Mouse (Mus musculus) macrophage (primary cell): ENCODE measurements at regions not wholly inside any gene's neighbourhood (a gene's known extent, or its start where the extent isn't known, plus 50 kb on each side); places are given as distances from the start of the nearest gene placed in this dataset.

Experiments
- H3K27ac ChIP-seq: fragments of 350-480 bp; formaldehyde crosslinking; 2 replicates; pipeline ENCODE4 v1.9.0; 2021
- H3K36me3 ChIP-seq: fragments of 350-480 bp; formaldehyde crosslinking; 2 replicates; pipeline ENCODE4 v1.9.0; 2021; ENCODE audit errors: inconsistent target
- H3K4me3 ChIP-seq: fragments of 350-480 bp; formaldehyde crosslinking; 2 replicates; pipeline ENCODE4 v1.9.0; 2021; ENCODE audit errors: inconsistent target
- H3K79me2 ChIP-seq: fragments of 350-480 bp; formaldehyde crosslinking; 2 replicates; pipeline ENCODE4 v1.9.0; 2021; ENCODE audit errors: inconsistent target
- WGBS: methylation state at CpG from one replicate; pipeline ENCODE4 v1.1.7; 2026; ENCODE audit warnings: inconsistent platforms; ENCODE audit not compliant: missing documents; 5-methylcytosine and 5-hydroxymethylcytosine counted together

DNA sequence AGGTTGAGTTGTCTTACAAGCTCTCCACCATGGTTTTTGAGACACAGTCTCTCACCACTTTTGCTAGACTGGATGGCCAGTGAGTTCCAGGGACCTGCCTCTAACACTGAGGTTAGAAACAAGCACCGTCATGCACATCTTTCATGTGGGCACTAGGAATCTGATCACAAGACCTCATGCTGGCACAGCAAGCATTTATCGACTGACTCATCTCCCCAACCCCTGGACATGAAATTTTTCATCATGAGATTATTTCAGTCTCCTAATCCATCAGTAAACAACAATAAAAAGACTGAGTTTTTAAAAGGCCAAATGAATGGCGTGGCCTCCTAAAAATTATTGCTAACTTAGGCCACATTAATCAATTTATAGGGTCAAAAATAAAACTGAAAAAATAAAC, 210.0 kb upstream of the Zmiz1 start:
- no peaks in the 10 kb centered on the region for H3K79me2 ChIP-seq
- no peak overlapping the region for H3K27ac ChIP-seq
- H3K36me3 ChIP-seq = no peaks in the 10 kb centered on the region
- no peak overlapping the region for H3K4me3 ChIP-seq
- 93% methylated on average over 3 of the region's 3 CpGs for WGBS

DNA sequence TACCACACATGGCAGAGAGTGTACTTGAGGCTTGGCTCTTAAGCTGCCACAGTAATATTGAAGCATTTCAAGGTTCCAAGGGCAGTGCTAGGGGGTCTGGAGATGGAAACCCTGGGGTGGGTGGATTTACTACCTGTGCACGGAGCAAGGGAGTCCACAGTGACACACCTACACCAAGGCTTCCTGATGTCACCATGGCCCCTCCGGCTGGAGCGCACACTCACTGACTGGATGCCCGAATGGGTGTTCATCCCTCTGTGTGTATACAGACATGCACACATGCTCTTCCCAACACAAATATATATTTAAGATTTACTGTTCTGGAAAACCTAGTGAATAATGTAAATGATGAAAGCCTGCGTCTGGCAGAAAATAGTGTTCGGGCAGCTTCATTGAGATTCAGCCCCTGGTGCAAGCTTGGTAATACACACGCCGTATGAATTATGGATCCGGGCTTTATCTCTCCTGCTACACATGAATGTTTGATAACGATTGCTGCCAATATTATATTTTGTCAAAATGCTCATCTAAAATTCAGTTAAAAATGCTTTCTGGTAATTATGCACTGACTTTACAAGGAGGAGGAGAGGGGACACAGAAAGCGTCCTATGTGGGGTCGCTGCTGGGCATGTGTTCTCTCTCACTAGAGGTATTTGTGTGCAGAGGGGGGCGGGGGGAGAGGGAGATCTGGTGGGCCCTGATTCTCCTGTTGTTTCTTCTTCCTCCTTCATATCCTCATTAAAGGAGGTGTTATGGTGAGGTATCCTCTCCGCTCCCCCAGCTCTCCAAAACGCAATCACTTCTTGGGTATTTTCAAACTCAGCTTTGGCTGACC, 205.8 kb upstream of the Zmiz1 start:
- Histone ChIP-seq H3K79me2 (no peaks in the 10 kb centered on the region), H3K4me3 (no peak overlapping the region), H3K27ac (no peak overlapping the region), H3K36me3 (no peaks in the 10 kb centered on the region)
- WGBS = 94% methylated on average over 15 of the region's 15 CpGs

- Histone ChIP-seq H3K4me3 (no peak overlapping the region), H3K27ac (no peak overlapping the region), H3K36me3 (no peaks in the 10 kb centered on the region), H3K79me2 (no peaks in the 10 kb centered on the region)
- 100% methylated on average over 1 of the region's 1 CpGs for WGBS
These were observed 195.9 kb upstream of the Zmiz1 start for GRCm38 (mm10) chr14:25263121-25263520.

DNA sequence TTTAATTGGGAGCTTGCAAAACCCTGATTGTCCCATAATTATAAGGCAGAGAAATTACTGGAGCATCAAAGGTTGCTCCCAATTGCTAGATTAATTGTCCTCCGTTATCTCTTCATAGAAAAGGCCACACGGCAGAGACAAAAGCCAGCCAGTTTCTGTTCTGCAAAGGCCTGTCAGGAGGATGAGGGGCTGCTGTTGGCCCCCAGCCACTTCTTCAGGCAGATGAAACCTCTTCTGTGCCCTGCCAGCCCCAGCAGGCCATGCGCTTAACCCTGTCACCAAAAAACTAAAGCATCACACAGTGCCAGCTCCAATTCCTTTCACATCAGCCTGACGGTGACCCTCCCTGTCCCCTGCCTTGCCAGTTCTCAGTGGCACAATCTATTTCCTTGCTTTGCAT, 192.1 kb upstream of the Zmiz1 start:
- Histone ChIP-seq H3K79me2 (no peaks in the 10 kb centered on the region), H3K4me3 (no peak overlapping the region), H3K36me3 (no peaks in the 10 kb centered on the region), H3K27ac (no peak overlapping the region)
- 78% methylated on average over 4 of the region's 4 CpGs for WGBS

GRCm38 (mm10) chr14:25268090-25268631, 190.8 kb upstream of the Zmiz1 start:
- 92% methylated on average over 13 of the region's 13 CpGs for WGBS
- no peaks in the 10 kb centered on the region for H3K36me3 ChIP-seq
- H3K79me2 ChIP-seq = no peaks in the 10 kb centered on the region
- no peak overlapping the region for H3K27ac ChIP-seq
- no peak overlapping the region for H3K4me3 ChIP-seq

- H3K4me3 ChIP-seq = no peak overlapping the region
- H3K79me2 ChIP-seq = no peaks in the 10 kb centered on the region
- no peak overlapping the region for H3K27ac ChIP-seq
- WGBS = 85% methylated on average over 11 of the region's 11 CpGs
- no peaks in the 10 kb centered on the region for H3K36me3 ChIP-seq
These were observed 188.6 kb upstream of the Zmiz1 start for GRCm38 (mm10) chr14:25270227-25270876.

DNA sequence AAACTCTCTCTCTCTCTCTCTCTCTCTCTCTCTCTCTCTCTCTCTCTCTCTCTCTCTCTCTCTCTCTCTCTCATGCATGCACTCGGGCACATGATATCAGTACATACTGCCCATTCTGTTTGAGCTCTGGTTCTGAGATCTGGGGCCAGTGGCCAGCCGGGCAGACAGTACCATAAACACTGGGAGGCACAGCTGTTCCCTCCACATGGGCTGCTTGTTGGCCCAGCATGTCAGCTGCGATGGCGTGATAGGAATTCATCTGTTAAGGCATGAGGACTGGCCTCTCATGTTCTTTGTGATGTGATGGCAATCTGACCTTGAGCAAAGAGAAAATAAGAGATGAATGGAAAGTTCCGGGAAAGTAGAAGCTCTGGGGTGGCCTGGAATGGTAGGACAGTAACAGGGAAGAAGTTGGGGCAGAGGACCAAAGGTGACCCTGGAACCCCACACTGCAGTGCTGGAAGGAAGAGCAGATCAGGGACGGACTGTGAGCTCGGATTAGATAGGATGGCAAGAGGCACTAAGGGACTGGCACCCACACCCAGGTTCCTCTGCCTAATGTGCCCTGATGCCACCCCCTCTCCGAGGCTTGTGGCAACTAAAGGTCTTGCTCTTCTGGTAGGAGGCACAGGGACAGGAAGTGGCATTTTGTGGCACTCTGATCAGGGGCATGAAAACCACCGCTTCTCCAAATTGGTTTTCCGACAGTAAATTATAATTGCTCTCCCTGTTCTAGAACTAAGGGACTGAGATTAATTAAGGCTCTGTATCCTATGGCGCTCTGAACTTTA, 186.4 kb upstream of the Zmiz1 start:
- WGBS = 23% methylated on average over 10 of the region's 11 CpGs
- no peaks in the 10 kb centered on the region for H3K79me2 ChIP-seq
- no peak overlapping the region for H3K4me3 ChIP-seq
- no peak overlapping the region for H3K27ac ChIP-seq
- H3K36me3 ChIP-seq = no peaks in the 10 kb centered on the region

- no peak overlapping the region for H3K27ac ChIP-seq
- H3K36me3 ChIP-seq = no peaks in the 10 kb centered on the region
- no peak overlapping the region for H3K4me3 ChIP-seq
- no peaks in the 10 kb centered on the region for H3K79me2 ChIP-seq
These were observed 179.2 kb upstream of the Zmiz1 start for GRCm38 (mm10) chr14:25279751-25280150.

DNA sequence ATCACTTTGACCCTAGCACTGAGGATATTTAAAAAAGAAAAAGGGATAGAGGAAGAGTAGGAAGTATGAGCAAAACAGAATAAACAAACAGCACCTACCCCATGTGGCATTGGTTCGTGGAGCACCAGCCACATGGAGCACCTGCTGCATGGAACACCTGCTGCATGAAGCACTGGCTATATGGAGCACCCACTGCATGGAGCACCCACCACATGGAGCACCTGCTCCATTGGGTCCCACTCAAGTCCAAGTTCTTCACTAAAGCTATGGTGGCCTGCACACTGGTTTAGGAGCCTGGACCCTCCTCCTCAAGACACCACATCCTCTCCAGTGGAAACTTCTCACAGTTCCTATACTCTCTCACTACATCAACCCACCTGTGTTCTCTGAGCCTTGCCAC, 166.4 kb upstream of the Zmiz1 start:
- Histone ChIP-seq H3K36me3 (no peaks in the 10 kb centered on the region), H3K79me2 (no peaks in the 10 kb centered on the region), H3K27ac (no peak overlapping the region), H3K4me3 (no peak overlapping the region)
- 76% methylated on average over 1 of the region's 1 CpGs for WGBS

DNA sequence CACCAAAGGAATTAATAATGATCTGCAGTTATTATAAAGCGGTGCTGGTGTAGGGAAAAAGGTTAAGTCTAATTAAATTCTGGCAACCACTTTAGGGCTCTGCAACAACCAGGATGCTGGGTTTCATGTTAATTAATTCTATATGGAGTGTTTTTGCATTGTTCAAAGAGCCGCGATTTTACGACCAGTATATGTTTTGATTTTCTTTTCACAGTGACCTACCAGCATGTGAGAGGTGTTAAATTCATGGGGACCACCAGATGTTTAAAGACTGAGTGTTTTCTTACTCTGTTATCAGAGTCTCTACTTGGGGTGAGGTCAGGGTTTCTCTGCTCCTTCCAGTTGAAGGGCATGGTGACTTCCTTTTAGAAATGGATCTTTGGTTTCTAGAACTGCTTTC, 164.8 kb upstream of the Zmiz1 start:
- 96% methylated on average over 4 of the region's 4 CpGs for WGBS
- Histone ChIP-seq H3K79me2 (no peaks in the 10 kb centered on the region), H3K27ac (no peak overlapping the region), H3K36me3 (no peaks in the 10 kb centered on the region), H3K4me3 (no peak overlapping the region)

DNA sequence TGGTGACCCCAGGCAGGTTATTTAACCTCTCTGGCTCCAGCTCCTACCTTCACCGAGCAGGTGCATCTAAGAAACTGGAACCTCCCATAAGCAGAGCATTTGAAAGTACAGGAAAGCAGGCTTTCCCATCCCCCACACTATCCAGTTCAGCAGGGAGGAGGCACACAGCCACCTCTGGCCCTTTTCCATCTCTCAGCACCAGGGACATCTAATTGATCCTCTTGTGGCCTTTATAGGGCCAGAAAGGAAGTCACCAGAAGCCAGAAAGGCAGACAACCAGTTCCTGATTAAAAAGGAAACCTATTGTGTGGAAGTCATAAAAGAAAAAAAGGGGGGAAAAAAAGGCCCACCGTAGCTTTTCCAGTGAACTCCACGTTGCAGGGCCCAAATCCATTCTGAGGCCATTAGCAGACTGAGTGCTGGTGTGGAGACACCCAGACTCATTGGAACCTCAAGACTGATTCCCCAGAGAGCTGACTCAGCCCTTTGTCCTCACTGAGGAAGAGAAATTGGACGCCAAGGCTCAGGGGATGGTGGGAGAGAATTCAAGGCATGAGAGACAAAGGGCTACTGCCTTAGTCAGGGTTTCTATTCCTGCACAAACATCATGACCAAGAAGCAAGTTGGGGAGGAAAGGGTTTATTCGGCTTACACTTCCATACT, 163.2 kb upstream of the Zmiz1 start:
- Histone ChIP-seq H3K4me3 (no peak overlapping the region), H3K27ac (no peak overlapping the region), H3K79me2 (no peaks in the 10 kb centered on the region), H3K36me3 (no peaks in the 10 kb centered on the region)
- WGBS = 50% methylated on average over 4 of the region's 5 CpGs

- Histone ChIP-seq H3K36me3 (no peaks in the 10 kb centered on the region), H3K4me3 (no peak overlapping the region), H3K27ac (no peak overlapping the region), H3K79me2 (no peaks in the 10 kb centered on the region)
- WGBS = 98% methylated on average over 3 of the region's 3 CpGs
These were observed 159.3 kb upstream of the Zmiz1 start for GRCm38 (mm10) chr14:25299673-25300190.

GRCm38 (mm10) chr14:25301336-25302031, 157.5 kb upstream of the Zmiz1 start:
- Histone ChIP-seq H3K36me3 (no peaks in the 10 kb centered on the region), H3K27ac (no peak overlapping the region), H3K79me2 (no peaks in the 10 kb centered on the region), H3K4me3 (no peak overlapping the region)
- WGBS = 49% methylated on average over 9 of the region's 9 CpGs

- Histone ChIP-seq H3K27ac (no peak overlapping the region), H3K79me2 (no peaks in the 10 kb centered on the region), H3K36me3 (no peaks in the 10 kb centered on the region), H3K4me3 (no peak overlapping the region)
- 85% methylated on average over 9 of the region's 9 CpGs for WGBS
These were observed 154.6 kb upstream of the Zmiz1 start for GRCm38 (mm10) chr14:25304391-25304851.
